Mouse (Mus musculus): ENCODE results near the gene Tmed5. TPM values are rescaled to one million over a fixed set of nuclear protein-coding genes. Genes with fewer than 3 reads are reported as not detected.

The Tmed5 gene
- 34.5 and 41.8 TPM in 2 replicates for polyA plus RNA-seq (2015; fragmentation: Nextera tagmentation; extraction: Ambion mirVana)

GRCm38 (mm10) chr5:108132441-108133243 lies at the start of gene Tmed5, which contains the start of gene Ccdc18:
Gene Tmed5, minus strand, starts transcription at chr5:108132620.
Gene Ccdc18, plus strand, starts transcription at chr5:108132875.
- H3K9me3 ChIP-seq (replicated peaks; ENCODE audit: control insufficient read depth, low read length): no peaks in the 10 kb centered on the region
- peak within 1 kb of the TSS; percentile 86 for H3K9ac ChIP-seq (ENCODE audit: low read length)
- under 1% methylated on average over 65 of the region's 65 CpGs for WGBS
- peak within 1 kb of the TSS; percentile 69 for H3K4me2 ChIP-seq (ENCODE audit: low read depth, low read length)
- H3K4me3 ChIP-seq (ENCODE audit: low read length): peak within 1 kb of the TSS; percentile 69
- peak within 1 kb of the TSS; percentile 88 for H3K27ac ChIP-seq (ENCODE audit: low read length)
- H3K27me3 ChIP-seq (ENCODE audit: control insufficient read depth, insufficient read depth, low read length): no peaks in the 10 kb centered on the region
- H3K36me3 ChIP-seq (ENCODE audit: control insufficient read depth, insufficient read depth): peaks cover 7% of the 10 kb centered on the region; the same call in 1 of the 2 replicates
- ATAC-seq (replicated peaks; ENCODE audit: extremely low read depth, insufficient read depth, low FRiP score): peak; percentile 99
- H3K4me1 ChIP-seq (ENCODE audit: control insufficient read depth, insufficient read depth, low read length): peaks cover 8% of the 10 kb centered on the region

- no peak overlapping the region for H3K27ac ChIP-seq (ENCODE audit: low read length)
- H3K36me3 ChIP-seq (ENCODE audit: control insufficient read depth, insufficient read depth): no peaks in the 10 kb centered on the region
- H3K27me3 ChIP-seq (ENCODE audit: control insufficient read depth, insufficient read depth, low read length): no peaks in the 10 kb centered on the region
- ATAC-seq (replicated peaks; ENCODE audit: extremely low read depth, insufficient read depth, low FRiP score): no peak
- no peak overlapping the region for H3K4me2 ChIP-seq (ENCODE audit: low read depth, low read length)
- H3K9ac ChIP-seq (ENCODE audit: low read length): no peak overlapping the region
- no peaks in the 10 kb centered on the region for H3K4me1 ChIP-seq (ENCODE audit: control insufficient read depth, insufficient read depth, low read length)
- no peak overlapping the region for H3K4me3 ChIP-seq (ENCODE audit: low read length)
- 7% methylated on average over 1 of the region's 1 CpGs for WGBS
- no peaks in the 10 kb centered on the region for H3K9me3 ChIP-seq (replicated peaks; ENCODE audit: control insufficient read depth, low read length)
Observed at GRCm38 (mm10) chr5:108163695-108164094, 31.3 kb upstream of the Tmed5 start.

DNA sequence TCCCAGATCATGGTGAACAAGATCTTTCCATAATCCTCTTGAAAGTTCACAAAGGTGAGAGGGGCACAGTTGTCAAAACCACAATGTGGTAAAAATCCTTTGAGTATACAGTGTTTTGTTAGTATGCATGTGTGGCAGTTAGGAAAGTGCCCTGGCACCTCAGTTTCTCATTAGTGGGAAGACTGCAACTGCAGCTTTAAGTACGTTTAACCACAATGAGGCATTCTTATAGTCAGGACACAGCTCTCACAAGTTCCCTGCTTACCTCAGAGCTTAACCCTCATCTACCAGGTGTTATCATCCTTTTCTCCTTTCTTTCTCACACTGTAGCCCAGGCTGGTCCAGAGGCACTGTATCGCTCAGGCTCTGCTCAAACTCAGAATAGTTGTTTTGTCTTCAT lies 28.4 kb upstream of the Tmed5 start:
- peak; percentile 69 for ATAC-seq (replicated peaks; ENCODE audit: extremely low read depth, insufficient read depth, low FRiP score)
- H3K4me2 ChIP-seq (ENCODE audit: low read depth, low read length): no peak overlapping the region
- no peak overlapping the region for H3K4me3 ChIP-seq (ENCODE audit: low read length)
- no peak overlapping the region for H3K9ac ChIP-seq (ENCODE audit: low read length)
- no peak overlapping the region; the same call in 1 of the 2 replicates for H3K27ac ChIP-seq (ENCODE audit: low read length)
- H3K27me3 ChIP-seq (ENCODE audit: control insufficient read depth, insufficient read depth, low read length): no peaks in the 10 kb centered on the region
- no peaks in the 10 kb centered on the region for H3K9me3 ChIP-seq (replicated peaks; ENCODE audit: control insufficient read depth, low read length)
- H3K36me3 ChIP-seq (ENCODE audit: control insufficient read depth, insufficient read depth): no peaks in the 10 kb centered on the region
- WGBS: 78% methylated on average over 2 of the region's 2 CpGs
- no peaks in the 10 kb centered on the region for H3K4me1 ChIP-seq (ENCODE audit: control insufficient read depth, insufficient read depth, low read length)

DNA sequence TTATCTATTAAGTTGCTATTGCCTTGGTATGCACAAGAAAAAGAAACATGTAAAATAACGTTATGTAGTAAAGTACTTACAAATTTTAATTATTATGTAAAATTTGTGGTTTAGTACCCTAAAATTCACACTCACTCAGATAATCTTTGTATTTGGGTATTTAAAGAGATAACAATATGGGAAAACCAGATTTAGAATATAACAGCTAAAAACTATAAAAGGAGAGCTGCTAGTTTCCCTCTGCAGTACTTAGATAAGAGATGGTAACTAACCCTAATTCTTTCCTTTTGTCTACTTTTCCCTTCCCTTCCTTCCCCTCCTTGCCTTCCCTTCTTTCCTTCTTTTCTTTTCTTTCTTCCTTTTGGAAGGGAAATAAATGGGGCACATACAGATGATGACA lies 20.2 kb upstream of the Tmed5 start:
- Histone ChIP-seq H3K9me3 (replicated peaks; ENCODE audit: control insufficient read depth, low read length) (no peaks in the 10 kb centered on the region), H3K27ac (ENCODE audit: low read length) (no peak overlapping the region), H3K9ac (ENCODE audit: low read length) (no peak overlapping the region), H3K27me3 (ENCODE audit: control insufficient read depth, insufficient read depth, low read length) (no peaks in the 10 kb centered on the region), H3K4me1 (ENCODE audit: control insufficient read depth, insufficient read depth, low read length) (no peaks in the 10 kb centered on the region), H3K4me3 (ENCODE audit: low read length) (no peak overlapping the region), H3K36me3 (ENCODE audit: control insufficient read depth, insufficient read depth) (no peaks in the 10 kb centered on the region), H3K4me2 (ENCODE audit: low read depth, low read length) (no peak overlapping the region)
- no peak for ATAC-seq (replicated peaks; ENCODE audit: extremely low read depth, insufficient read depth, low FRiP score)
- WGBS: 82% methylated on average over 1 of the region's 1 CpGs

DNA sequence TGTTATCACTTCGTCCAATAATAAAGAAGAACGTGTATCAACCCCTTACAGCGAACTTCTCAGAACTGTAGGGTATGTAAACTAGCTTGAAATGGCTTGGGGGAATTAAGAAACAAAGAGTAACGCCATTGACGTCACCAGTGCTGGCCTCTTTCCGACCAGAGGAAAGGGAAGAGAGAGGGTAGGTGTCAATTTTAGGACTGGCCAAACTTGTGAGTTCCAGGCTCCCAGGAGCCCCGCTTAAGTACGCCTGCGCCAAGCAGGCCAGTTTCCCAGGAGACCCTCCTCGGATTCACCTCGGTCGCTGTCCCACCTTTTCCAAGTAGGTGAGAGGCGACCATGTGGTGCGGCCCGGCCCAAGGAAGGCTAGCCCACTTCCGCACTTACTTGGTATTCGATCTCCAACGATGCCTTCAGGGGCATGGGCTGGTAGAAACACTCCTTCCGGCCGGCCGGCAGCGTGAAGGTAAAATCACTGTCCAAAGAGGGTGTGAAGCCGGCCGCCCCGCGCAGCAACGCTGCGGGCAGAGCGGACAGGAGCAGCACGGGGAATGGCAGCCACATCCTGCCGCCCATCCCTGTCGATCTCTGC lies 475 bp downstream of the Tmed5 start:
- peaks cover 8% of the 10 kb centered on the region for H3K4me1 ChIP-seq (ENCODE audit: control insufficient read depth, insufficient read depth, low read length)
- ATAC-seq (replicated peaks; ENCODE audit: extremely low read depth, insufficient read depth, low FRiP score): peak; percentile 20
- under 1% methylated on average over 32 of the region's 32 CpGs for WGBS
- H3K27ac ChIP-seq (ENCODE audit: low read length): peak overlapping the region; percentile 88
- H3K9me3 ChIP-seq (replicated peaks; ENCODE audit: control insufficient read depth, low read length): no peaks in the 10 kb centered on the region
- peak overlapping the region; percentile 78 for H3K9ac ChIP-seq (ENCODE audit: low read length)
- H3K27me3 ChIP-seq (ENCODE audit: control insufficient read depth, insufficient read depth, low read length): no peaks in the 10 kb centered on the region
- H3K4me3 ChIP-seq (ENCODE audit: low read length): peak overlapping the region; percentile 69
- H3K4me2 ChIP-seq (ENCODE audit: low read depth, low read length): peak overlapping the region; percentile 63
- peaks cover 7% of the 10 kb centered on the region; the same call in 1 of the 2 replicates for H3K36me3 ChIP-seq (ENCODE audit: control insufficient read depth, insufficient read depth)

DNA sequence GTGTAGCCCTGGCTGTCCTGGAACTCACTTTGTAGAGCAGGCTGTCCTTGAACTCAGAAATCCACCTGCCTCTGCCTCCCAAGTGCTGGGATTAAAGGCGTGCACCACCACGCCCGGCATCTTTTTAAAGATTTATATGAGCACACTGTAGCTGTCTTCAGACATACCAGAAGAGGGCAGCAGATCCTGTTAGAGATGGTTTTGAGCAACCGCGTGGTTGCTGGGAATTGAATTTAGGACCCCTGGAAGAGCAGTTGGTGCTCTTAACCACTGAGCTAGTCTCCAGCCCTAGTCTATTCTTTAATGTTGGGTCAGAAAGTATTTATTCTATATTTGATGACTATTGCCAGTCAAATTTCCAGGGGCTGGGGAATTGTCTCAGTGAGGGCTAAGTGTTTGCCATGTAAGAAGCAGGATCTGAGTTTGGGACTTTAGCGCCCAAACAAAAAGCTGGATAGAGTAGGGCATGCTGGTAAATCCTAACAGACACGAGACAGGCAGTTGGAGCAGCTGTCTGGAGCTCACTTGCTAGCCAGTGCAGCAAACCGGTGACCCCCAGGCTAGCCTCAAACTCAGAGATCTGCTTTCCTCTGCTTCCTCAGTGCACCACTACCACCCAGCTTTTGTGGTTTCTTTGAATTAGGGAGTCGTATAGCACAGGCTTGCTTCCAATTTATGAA lies 12.1 kb downstream of the Tmed5 start:
- Histone ChIP-seq H3K36me3 (ENCODE audit: control insufficient read depth, insufficient read depth) (peaks cover 4% of the 10 kb centered on the region; the same call in 1 of the 2 replicates), H3K4me2 (ENCODE audit: low read depth, low read length) (no peak overlapping the region), H3K27ac (ENCODE audit: low read length) (no peak overlapping the region), H3K27me3 (ENCODE audit: control insufficient read depth, insufficient read depth, low read length) (no peaks in the 10 kb centered on the region), H3K9ac (ENCODE audit: low read length) (no peak overlapping the region), H3K9me3 (replicated peaks; ENCODE audit: control insufficient read depth, low read length) (0 out of 2 replicates have a peak, but pooled peaks cover 2% of the 10 kb centered on the region), H3K4me3 (ENCODE audit: low read length) (no peak overlapping the region), H3K4me1 (ENCODE audit: control insufficient read depth, insufficient read depth, low read length) (no peaks in the 10 kb centered on the region)
- WGBS: 83% methylated on average over 9 of the region's 9 CpGs
- ATAC-seq (replicated peaks; ENCODE audit: extremely low read depth, insufficient read depth, low FRiP score): no peak

GRCm38 (mm10) chr5:108117693-108118092 lies 14.7 kb downstream of the Tmed5 start:
- Histone ChIP-seq H3K27me3 (ENCODE audit: control insufficient read depth, insufficient read depth, low read length) (no peaks in the 10 kb centered on the region), H3K36me3 (ENCODE audit: control insufficient read depth, insufficient read depth) (peaks cover 4% of the 10 kb centered on the region; the same call in 1 of the 2 replicates), H3K4me2 (ENCODE audit: low read depth, low read length) (no peak overlapping the region), H3K9ac (ENCODE audit: low read length) (no peak overlapping the region), H3K4me1 (ENCODE audit: control insufficient read depth, insufficient read depth, low read length) (no peaks in the 10 kb centered on the region), H3K27ac (ENCODE audit: low read length) (no peak overlapping the region), H3K4me3 (ENCODE audit: low read length) (no peak overlapping the region), H3K9me3 (replicated peaks; ENCODE audit: control insufficient read depth, low read length) (0 out of 2 replicates have a peak, but pooled peaks cover 2% of the 10 kb centered on the region)
- WGBS: 90% methylated on average over 4 of the region's 4 CpGs
- ATAC-seq (replicated peaks; ENCODE audit: extremely low read depth, insufficient read depth, low FRiP score): no peak

DNA sequence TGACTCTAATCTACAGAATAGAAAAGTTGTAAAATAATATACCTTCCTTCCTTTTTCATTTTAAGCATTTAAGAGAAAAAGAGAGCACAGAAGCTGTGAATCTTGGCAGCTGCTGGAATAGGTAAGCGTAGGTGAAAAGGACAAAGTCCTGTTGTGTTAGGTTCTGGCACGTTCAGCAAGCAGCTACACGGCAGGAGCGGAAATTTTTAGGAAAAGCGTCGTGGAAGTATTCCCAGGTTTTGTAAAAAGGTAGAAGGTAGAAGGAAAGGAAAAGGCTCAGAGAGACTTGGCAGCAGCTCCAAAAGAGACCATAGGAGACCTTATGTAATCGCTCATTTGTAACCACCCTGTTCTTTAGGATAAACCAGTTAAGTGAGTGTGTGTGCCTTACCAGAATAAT lies 23.1 kb downstream of the Tmed5 start:
- no peak overlapping the region for H3K4me3 ChIP-seq (ENCODE audit: low read length)
- H3K27me3 ChIP-seq (ENCODE audit: control insufficient read depth, insufficient read depth, low read length): no peaks in the 10 kb centered on the region
- H3K9ac ChIP-seq (ENCODE audit: low read length): no peak overlapping the region
- ATAC-seq (replicated peaks; ENCODE audit: extremely low read depth, insufficient read depth, low FRiP score): no peak
- H3K36me3 ChIP-seq (ENCODE audit: control insufficient read depth, insufficient read depth): peaks cover 19% of the 10 kb centered on the region
- H3K9me3 ChIP-seq (replicated peaks; ENCODE audit: control insufficient read depth, low read length): no peaks in the 10 kb centered on the region
- H3K4me1 ChIP-seq (ENCODE audit: control insufficient read depth, insufficient read depth, low read length): no peaks in the 10 kb centered on the region
- no peak overlapping the region for H3K4me2 ChIP-seq (ENCODE audit: low read depth, low read length)
- WGBS: 93% methylated on average over 7 of the region's 7 CpGs
- H3K27ac ChIP-seq (ENCODE audit: low read length): no peak overlapping the region
